Mouse (Mus musculus) frontal cortex, postnatal 25 days (tissue): ENCODE results near the gene Slc38a2.
A peak's percentile ranks its signal among the peaks of the same experiment; 100 is the strongest.

Source experiments
- DNase-seq, 2 experiments: peaks; one replicate each; pipeline ENCODE4 v3.0.0; 2022; ENCODE audit warnings: low spot score in 2 of 2

The Slc38a2 gene

DNA sequence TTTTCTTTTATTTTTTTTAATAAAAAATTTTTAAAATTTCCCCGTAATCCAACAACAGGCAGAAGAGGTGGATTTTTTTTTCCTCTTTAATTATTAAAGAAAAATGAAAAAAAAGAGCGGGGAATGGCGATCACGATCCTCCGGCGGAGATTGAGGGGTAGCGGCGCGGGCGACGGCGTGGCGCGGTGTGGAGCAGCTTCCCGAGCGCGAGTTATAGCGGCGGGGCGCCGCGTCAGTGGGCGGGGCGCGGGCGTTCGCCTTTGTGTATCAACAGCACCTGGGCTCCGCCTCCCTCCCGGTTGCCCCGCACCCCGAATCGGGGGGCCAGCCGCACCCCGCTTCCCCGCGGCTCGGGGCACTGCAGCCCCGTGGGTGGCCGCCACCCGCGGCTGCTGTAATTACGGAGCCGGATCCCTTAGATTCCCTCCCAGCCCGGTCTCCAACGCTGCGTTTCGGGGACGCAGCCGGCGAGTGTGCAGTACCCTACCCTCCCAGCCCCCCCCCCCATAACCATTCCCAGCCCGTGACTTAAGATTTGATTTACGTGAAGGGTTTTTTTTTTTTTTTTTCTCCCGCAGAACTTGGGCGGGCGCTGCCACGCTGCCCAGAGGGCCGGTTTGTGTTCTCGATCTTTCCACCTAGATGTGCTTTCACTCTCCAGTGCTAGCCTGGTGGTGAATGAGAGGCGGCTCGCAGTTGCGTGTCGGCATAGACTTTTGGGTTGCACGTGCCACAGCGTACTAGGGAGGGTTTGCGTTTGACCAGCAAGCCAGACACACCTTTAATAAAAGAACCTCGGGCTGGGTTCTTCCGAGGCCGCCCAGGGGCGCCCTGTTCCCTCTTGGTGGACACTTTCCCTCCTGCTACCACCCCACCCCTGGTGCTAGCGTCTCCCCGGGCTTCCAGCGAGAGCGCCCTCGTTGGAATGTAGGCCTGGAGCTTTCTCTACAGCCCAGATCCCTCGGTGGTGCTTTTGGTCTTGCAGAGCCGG is at the start of gene Slc38a2:
Slc38a2 (minus strand) TSS at position 210 of the 991 bp plus-strand sequence.
- peak; percentile 72 to 80 for DNase-seq

DNA sequence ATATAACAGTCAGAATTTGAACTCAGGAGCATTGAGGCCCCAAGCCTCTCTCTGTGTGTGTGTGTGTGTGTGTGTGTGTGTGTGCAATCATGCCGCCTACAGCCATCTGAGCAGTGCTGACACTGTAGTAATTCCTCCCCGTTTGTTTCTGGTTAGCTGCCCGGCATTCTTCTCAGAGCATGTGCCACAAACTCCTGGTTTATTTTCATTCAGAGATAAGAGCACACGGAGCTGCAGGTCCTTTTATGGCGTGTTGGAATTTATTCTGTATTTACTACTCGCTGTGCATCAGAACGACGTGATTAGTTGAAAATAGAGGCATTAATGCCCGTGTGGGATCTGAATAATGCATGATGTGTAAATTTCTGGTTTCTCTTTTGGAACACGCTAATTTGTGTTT is 49.6 kb upstream of the Slc38a2 start:
- DNase-seq: no peak

DNA sequence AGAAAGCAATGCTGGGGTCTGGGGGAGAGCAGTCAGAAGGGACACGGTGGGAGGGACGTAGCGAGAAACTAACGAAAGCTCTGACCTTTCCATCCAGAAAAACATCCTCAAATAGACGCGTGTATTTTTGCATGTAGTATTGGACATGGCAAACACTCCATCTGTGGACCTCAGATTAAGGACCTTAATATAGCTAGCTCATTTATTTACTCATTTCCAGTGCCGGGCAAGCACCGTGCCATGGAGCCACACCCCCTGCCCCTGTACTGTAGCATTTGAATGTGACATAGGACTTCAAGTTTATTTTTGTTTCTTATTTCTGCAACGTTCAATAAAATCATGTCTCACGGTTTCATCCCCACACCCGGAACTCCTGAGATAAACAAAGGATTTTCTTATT is 48.0 kb upstream of the Slc38a2 start:
- no peak for DNase-seq

DNA sequence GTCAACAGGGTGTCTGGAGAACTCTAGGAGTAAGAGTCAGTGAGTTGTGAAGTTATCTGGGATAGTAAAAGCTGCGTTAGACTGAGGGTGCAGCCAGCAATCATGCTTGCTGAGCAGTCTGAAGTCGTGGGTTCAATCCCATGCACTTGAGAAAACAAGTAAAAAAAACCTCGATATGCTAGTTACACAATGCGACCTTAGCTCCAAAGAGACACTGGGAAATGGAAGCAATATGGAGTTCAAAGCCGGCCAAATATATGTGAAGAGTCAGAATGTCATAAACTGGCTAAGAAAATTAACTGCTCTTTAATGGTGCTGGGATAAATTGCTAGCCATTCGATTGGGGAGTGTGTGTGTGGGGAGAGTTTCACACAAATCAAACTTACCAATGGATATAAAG is 47.5 kb upstream of the Slc38a2 start:
- DNase-seq: no peak

DNA sequence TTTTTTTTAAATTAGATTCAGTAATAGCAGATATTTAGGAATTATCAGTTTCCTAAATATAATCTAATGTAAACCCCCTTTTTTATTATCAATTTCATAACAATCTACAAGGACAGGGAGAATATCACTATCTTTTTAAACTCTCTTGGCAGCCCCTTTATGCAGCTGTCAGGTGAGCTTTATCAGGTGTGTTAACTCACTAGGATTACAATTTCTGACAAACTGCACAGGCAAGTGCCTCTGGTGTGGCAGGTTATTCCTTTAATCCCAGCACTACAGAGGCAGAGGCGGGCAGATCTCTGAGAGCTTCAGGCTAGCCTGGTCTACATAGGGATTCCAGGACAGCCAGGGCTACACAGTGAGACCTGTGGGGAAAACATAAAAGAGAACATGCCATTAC is 45.8 kb upstream of the Slc38a2 start:
- no peak for DNase-seq

DNA sequence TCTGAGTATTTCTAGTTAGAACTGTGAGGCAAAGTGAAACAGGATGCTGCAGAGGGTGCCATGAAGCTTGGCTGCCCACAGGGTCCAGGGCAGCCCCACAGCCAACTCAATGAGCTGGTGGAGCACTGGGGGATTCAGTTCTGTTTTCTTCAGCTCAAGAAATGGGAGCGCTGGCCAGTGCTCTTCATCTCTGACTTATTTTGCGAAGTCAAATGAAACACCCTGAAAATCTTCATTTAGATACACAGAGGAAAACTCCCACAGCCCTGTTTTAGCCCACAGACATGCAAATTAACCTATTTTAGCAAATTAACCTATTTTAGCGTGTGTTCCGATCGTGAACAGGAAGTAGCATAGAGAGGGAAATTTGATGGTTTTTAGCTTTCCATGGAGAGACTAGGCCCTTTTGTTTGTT is 45.4 kb upstream of the Slc38a2 start:
- no peak for DNase-seq

DNA sequence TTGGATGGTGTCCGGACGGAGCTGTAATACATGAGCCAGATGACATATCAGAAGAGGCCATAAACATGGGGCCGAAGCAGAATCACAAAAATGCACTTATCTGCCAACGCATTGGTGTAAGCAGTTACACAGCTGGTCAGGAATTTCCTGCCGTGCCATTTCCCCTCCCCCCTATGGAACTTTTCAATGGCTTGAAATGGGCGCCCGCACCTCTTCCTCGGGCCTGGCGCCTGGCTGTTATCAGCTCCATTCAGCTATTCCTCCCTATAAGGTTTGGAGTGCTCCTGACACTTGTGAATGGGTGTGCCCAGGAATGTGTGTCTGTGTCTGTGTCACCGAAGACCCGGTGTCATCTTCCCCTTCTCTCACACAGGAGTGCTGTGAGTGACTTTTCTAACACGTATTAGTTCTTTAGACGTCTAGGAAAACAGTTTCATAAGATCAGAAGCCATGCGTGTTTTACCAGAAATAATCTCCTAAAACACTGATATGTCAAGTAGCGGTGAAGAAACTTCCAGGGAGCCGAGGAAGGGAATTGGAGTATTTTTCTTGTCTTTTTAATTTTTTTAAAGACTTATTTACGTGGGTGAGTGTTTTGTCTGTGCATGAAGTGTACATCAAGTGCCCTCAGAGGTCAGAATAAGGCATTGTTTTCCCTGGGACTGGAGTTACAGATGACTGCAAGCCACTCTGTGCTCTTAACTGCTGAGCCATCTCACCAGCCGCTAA is 44.8 kb upstream of the Slc38a2 start:
- DNase-seq: no peak

DNA sequence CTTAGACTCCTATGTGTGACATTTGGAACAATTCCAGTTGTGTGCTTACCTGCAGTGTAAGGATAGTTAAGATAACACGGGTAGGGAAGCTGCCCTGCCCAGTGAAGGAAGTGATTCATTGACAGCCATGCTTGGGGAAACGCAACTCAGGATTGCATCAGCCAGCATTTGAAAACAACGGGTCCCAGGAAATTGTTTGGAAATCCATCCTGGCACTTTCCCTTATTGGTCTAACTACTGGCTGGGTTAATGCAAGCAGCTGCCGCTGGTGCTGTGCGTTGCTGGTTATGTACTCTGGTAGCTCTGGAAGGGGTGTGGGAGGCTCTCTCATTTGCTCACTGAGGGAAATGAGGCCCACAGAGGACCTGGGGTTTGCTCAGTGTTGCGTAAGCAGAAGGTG is 43.7 kb upstream of the Slc38a2 start:
- DNase-seq: no peak

DNA sequence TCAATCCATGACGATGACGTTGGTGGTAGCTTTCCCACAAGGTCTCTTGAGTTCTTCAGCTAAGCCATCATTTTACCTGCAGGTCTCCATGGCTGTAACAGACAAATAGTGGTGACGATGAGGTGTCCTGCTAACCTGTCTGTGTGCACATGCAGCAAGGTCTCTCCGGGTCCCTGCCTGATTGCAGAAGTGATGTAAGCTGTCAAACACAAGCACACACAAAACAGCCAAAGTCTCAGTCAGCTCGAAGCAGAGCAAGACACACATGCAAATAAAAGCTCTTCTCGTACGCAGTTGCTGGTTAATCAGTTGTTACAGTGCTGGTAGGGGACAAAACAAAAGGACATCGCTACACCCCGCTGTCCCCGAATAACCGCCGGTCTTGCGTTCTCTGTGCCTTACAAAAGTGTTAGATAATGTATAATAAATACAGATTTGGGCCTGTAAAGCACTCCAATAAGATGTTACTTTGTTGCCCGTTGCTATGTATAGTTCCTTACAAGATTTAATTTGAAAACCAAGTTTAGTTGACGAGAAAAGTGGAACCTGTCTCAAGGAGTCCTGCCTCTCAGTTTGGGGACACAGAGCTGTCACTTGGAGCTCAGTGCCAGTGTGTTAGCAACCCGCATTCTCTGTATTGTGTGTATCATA is 43.2 kb upstream of the Slc38a2 start:
- no peak for DNase-seq

DNA sequence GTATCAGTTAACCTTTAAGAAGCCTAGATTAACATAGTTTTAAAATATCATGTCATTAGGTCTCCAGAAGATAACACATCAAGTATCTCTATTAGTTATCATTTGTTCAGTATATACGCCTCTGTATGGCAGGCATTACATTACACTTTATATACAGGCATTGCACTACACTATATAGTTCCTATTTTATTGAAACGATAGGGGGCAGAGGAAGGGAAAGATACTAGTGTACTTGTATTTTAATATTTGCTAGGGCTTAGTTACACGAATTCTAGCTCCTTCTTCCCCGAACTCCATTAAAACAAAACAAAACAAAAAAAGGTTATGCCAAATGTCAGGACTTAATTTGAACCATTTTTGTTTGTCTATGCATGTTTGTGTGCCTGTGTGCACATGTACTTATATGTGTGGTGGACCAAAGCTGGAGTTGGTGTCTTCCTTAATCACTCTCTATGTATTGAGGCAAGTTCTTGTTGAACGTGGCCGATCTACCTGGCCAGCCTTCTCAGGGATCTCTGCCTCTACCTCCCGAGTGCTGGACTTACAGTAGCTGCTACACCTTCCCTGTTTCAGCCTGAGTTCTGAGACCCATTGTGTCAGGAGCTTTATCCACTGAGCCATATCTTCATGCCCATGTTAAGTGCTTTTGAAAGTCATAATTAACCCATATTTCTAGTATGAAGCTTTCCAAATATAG is 41.5 kb upstream of the Slc38a2 start:
- DNase-seq: no peak

DNA sequence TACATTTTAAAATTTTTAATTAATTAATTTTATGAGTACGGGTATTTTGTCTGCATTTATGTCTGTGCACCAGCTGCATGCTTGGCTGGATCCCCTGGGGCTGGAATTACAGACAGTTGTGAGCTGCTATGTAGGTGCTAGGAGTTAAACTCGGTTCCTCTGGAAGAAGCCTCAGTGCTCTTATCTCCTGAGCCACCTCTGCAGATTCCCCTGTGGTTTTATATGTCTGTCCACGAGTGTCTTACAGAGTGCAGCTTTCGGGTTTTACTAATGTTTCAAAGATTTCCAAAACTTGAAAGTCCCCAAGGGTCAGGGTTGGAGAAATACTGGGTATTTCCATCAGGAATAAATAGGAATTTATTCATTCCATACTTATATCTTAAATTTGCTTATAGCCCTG is 40.6 kb upstream of the Slc38a2 start:
- DNase-seq: no peak

DNA sequence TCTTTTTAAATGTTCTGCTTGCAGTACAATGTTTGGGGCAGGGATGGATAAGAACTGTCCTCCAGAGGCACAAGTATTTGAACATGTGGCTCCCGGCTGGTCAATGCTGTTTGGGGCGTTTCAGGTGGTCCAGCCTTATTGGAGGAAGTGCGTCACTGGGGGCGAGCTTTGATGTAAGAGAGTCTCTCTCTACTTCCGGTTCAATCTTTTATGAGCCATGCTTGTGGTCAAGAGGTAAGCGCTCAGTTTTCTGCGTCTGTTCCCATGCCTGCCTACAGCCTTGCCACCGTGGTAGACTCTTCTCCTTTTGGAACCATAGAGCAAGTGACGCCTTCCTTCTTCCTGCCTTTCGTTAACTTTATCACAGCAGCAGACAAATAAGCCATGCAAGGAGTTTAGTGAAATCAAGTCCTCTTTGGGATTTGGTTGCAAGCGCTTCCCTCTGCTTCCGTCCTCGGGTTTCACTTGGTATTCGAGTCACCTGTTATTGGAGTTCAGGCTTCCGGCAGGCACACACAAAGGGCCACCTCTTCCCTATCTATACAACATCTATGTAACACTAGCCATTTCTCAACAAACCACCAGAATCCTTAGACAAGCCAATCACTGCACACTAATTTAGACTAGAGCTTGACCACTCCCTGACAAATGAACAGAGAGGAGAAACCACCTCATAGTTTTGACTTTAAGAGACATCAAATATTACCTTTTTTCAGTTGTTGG is 37.3 kb upstream of the Slc38a2 start:
- DNase-seq: no peak

DNA sequence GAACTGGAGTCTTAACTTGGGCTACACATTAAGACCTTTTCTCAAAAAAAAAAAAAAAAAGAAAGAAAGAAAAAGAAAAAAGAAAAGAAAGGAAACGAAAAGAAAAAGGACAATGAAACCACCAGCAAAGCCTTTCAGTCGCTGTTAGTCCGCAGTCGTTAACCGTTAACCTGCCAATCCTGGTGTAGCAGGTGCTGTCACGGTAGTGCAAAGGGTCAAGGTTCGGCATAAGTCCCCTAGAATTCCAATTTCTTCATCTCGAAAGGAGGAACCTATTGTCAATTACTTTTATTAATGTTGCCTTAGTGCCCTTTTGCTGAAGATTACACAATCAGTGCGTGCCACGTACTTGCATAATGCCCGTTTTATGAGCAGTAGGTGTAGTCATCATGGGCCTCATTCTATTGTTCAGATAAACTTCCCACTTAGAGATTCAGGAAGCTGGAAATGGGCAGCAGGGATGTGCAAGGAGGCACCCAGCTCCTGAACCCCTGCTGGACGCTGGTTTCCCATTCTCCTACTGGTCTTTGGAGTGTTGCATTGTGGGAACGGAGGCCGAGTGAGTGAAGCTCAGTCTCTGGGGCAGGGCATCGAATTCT is 36.1 kb upstream of the Slc38a2 start:
- DNase-seq: no peak

DNA sequence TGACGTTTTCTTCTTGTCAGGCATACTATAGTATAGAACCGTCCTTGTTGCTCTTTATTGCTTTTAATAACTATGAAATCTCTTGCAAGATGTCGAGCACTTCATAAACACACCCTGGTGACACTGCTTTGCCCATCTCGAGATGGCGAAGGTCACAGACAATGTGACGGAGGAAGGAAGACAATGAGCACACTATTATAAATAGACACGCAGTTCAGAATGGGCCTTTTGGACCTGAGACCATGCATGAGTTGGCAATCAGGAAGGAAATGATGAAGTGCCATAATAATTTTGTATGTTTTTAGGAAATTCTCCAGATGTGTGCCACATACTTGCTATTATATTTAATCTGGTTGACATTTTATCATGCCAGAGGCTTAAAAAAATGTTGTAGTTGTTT is 34.9 kb upstream of the Slc38a2 start:
- no peak for DNase-seq

DNA sequence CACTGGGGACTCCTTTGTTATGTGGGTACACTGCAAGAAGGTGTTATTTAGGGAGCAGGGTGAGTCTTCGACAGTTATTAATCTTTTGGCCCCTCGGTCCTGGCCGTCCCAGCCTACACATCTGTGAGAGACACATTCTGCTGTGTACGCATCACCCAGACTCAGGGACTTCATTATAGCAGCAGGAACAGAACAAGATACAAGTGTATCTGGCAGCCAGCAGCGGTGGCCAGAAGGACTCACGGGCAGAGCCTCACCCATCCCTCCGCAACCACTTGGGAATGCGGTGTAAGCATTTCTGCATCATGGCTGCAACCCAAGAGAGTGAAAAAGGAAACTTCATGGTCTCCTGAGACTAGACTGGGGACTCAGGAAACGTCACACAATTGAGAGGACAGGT is 30.9 kb upstream of the Slc38a2 start:
- DNase-seq: no peak

DNA sequence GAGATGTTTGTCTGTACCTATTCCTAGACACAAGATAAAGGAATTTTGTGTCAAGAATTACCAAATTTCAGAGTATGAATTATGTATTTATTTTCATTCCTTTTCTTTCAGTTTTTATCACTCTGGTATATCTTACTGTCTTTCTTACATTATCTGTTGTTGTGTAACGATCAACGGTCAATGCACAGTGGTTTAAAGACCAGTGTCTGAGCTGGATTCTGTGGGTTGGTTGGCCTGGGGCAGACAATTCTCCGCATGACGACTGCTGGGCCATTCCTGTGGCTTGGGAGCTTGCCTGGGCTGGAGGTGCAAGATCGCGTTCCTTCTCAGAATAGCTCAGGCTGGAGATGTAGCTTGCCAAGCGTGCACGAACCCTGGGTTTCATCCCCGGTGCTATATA is 30.3 kb upstream of the Slc38a2 start:
- DNase-seq: no peak

DNA sequence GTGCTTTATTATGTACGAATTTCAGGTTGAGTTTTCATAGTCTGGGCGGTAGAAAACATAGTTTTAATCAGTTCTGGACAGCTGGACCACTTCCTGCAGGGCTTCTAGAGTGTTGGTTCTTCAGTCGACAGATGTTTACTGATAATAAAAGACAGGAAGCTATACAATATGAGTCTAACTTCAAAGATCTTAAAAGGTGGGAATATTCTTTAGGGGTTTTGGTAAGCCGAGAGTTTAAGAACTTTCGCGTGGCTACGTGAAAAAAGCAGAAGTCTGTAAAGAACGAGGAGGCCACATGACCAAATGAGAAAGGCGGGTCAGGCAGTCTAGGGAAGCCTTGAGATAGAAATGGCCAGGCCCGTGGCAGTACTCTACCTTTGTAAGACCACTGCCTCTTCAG is 29.5 kb upstream of the Slc38a2 start:
- no peak for DNase-seq

DNA sequence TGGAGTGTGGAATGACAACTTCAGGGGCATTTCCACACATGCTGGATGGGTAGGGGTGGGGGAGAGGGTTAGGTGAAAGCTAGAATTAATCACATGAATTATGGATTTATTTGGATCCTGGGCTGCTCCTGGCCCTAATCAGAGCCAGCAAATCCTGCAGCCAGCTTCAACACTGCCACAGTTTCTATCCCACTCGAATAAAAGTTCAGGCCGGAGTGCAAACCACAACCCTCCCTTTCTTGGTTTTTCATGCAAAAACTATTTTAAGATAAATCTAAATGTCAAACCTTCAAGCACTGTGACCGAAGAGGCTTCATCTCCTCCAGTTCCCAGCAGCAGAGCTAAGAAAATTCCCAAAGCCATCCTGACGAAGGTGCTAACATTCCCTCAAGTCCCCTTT is 28.8 kb upstream of the Slc38a2 start:
- no peak for DNase-seq

DNA sequence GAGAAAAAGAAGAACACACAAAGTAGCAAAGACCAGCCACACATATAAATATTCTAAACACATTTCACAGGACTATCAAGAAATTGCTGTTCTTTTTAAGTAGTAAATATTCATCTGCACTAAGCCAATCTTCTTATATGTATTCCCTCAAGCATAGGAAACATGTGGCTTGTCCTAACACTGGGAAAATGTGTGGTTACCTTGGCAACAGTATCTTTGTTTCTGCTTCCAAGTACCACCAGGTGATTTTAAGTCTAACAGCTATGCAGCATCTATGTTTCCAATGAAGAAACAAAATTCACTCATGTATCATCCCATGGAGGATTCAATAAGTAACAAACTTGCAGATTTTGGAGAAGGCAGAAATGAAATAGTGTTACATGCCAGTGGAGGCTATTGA is 25.0 kb upstream of the Slc38a2 start:
- no peak for DNase-seq

DNA sequence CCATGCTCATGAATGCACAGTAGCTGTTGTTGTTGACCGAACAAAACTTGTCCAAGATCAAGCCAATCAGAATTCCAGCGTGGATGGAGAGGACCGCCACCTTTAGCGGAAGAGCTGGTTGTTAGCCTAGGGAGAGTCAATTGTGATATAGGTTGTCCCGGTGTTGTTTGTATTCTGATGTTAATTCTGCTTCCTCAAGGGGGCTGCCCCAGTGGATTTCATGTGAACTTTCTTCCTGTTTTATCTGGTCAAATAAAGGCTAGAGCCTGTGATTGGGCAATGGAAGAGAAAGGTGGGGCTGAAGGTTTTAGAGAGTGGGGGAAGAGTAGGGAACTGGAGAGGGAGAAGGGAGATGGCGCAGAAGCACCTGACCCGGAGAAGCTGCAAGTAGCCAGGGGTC is 22.7 kb upstream of the Slc38a2 start:
- DNase-seq: no peak

DNA sequence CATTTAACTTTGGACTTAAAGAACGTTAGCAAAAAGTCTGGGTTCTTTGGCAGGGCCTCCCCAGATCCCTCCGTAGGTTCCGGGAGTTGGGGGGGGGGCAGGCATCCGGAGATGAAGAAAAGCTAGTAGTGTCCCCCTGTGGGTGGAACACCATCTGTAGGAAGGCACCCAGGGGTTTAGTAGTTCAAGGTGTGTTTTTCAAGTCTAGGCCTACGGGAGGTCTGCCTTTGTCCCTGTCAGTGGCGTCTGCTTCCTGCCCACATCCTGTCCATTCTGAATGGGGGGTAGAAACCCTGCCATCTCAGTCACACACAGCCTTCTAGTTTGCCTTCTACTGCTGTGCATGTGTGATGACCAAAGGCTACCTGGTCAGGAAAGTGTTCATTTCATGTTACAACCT is 20.6 kb upstream of the Slc38a2 start:
- DNase-seq: no peak
